Mouse (Mus musculus) cerebellum, postnatal 4 days (tissue): ENCODE measurements around the gene Vps41.

Experiments used
- DNase-seq, 2 experiments: peaks; one replicate each; pipeline ENCODE4 v3.0.0; 2022; ENCODE audit warnings: low spot score in 2 of 2, mixed read lengths in 1 of 2

Gene Vps41

GRCm38 (mm10) chr13:18868825-18869224, 151.7 kb downstream of the Vps41 start:
- DNase-seq = no peak

- DNase-seq = no peak
These were observed 158.2 kb downstream of the Vps41 start for GRCm38 (mm10) chr13:18875321-18875720.

GRCm38 (mm10) chr13:18892910-18893309, 175.8 kb downstream of the Vps41 start:
- DNase-seq = no peak

GRCm38 (mm10) chr13:18896789-18897188, 179.7 kb downstream of the Vps41 start:
- no peak for DNase-seq

- DNase-seq = no peak
These were observed 186.5 kb downstream of the Vps41 start for GRCm38 (mm10) chr13:18903623-18904022.

GRCm38 (mm10) chr13:18914774-18915173, 197.7 kb downstream of the Vps41 start:
- no peak for DNase-seq
